Mouse (Mus musculus) liver, embryonic 14.5 days (tissue): ENCODE measurements around the gene Pdcd4.

ENCODE experiments used
- CTCF ChIP-seq: IDR thresholded peaks from 2 replicates; pipeline ENCODE4 v1.5.1; 2016; ENCODE audit warnings: antibody characterized with exemption, low read depth, control low read depth
- EP300 ChIP-seq: IDR thresholded peaks from 2 replicates; pipeline ENCODE4 v1.6.1; 2016; ENCODE audit warnings: antibody characterized with exemption, low read depth

GRCm38 (mm10) chr19:53942342-53942741 lies 50.3 kb downstream of the Pdcd4 start:
- TF ChIP-seq CTCF (no peak), EP300 (no peak)
